Mouse (Mus musculus) CH12.LX (cell line): ENCODE measurements around the gene Fpgs.

Experiments used
- CHD2 ChIP-seq: IDR thresholded peaks from 2 replicates; pipeline ENCODE4 v1.6.1; 2011; ENCODE audit warnings: low read length, improper control_type of control experiment
- CTCF ChIP-seq, 2 experiments: IDR thresholded peaks in 1 of 2; conservative IDR thresholded peaks in 1 of 2; 2 replicates each; pipeline ENCODE4 v1.5.1; 2011 to 2012; ENCODE audit warnings: low read depth in 2 of 2, low read length in 2 of 2, improper control_type of control experiment in 1 of 2, inconsistent platforms in 1 of 2, mild to moderate bottlenecking in 1 of 2, moderate library complexity in 1 of 2
- ETS1 ChIP-seq: conservative IDR thresholded peaks from 2 replicates; pipeline ENCODE4 v1.6.1; 2012; ENCODE audit warnings: low read depth, mild to moderate bottlenecking, inconsistent platforms, low read length, improper control_type of control experiment, moderate library complexity
- MEF2A ChIP-seq: IDR thresholded peaks from 2 replicates; pipeline ENCODE4 v1.6.1; 2014; ENCODE audit warnings: low read depth, mild to moderate bottlenecking, inconsistent platforms, low read length, improper control_type of control experiment, borderline replicate concordance
- POLR2A ChIP-seq: IDR thresholded peaks from 2 replicates; pipeline ENCODE4 v1.6.1; 2011; ENCODE audit warnings: low read depth, mild to moderate bottlenecking, improper control_type of control experiment, low read length
- ZC3H11A ChIP-seq: IDR thresholded peaks from 2 replicates; pipeline ENCODE4 v1.6.1; 2012; ENCODE audit warnings: low read depth, mild to moderate bottlenecking, inconsistent platforms, low read length, improper control_type of control experiment

- no peak for TF ChIP-seq ETS1
- no peak for TF ChIP-seq CHD2
- TF ChIP-seq POLR2A, result no peak
- no peak for TF ChIP-seq ZC3H11A
- TF ChIP-seq CTCF (conservative IDR thresholded peaks at IDR 0.05 in 1 of 2, IDR thresholded peaks at IDR 0.05 in 1 of 2; ENCODE audit: low read depth in 2 of 2, low read length in 2 of 2), result no peak
- TF ChIP-seq MEF2A, result no peak
These were observed 32.8 kb downstream of the Fpgs start for GRCm38 (mm10) chr2:32671147-32671546.
